Mouse (Mus musculus): ENCODE data around the gene Osbpl6. TPM values are rescaled to one million over a fixed set of nuclear protein-coding genes. Genes with fewer than 3 reads are reported as not detected.

Osbpl6 gene
- total and polyA plus RNA-seq, 3 experiments = 0.04 TPM; not detected in 2

- H3K4me3 ChIP-seq (ENCODE audit: control insufficient read depth in 1 of 2, insufficient read depth in 1 of 2, low read depth in 2 of 2, low read length in 2 of 2) = no peak overlapping the region
Observed at GRCm38 (mm10) chr2:76549316-76549715, 143.0 kb downstream of the Osbpl6 start.

GRCm38 (mm10) chr2:76555852-76556558 is 149.7 kb downstream of the Osbpl6 start:
- Histone ChIP-seq H3K79me2 (ENCODE audit: control insufficient read depth, insufficient read depth, low read length, poor library complexity) (no peaks in the 10 kb centered on the region), H3K27me3 (ENCODE audit: control insufficient read depth in 1 of 2, insufficient read depth in 2 of 2, low read length in 2 of 2) (no peaks in the 10 kb centered on the region; a peak in 1 of 4 replicates), H3K4me3 (ENCODE audit: control insufficient read depth in 1 of 2, insufficient read depth in 1 of 2, low read depth in 2 of 2, low read length in 2 of 2) (no peak overlapping the region), H3K36me3 (ENCODE audit: control insufficient read depth in 1 of 2, insufficient read depth in 2 of 2, low read length in 2 of 2) (no peaks in the 10 kb centered on the region), H3K4me1 (ENCODE audit: control insufficient read depth in 1 of 2, insufficient read depth in 2 of 2, low read length in 2 of 2) (no peaks in the 10 kb centered on the region), H3K27ac (ENCODE audit: control insufficient read depth, low read depth, low read length) (no peak overlapping the region), H3K9me3 (replicated peaks; ENCODE audit: insufficient read depth, low read length) (no peaks in the 10 kb centered on the region), H3K9ac (ENCODE audit: control insufficient read depth, low read depth, low read length, poor library complexity, severe bottlenecking) (no peak overlapping the region)
- TF ChIP-seq UBTF (IDR thresholded peaks at IDR 0.05; ENCODE audit: borderline replicate concordance, insufficient read depth, low read depth, low read length) (no peak), E2F4 (IDR thresholded peaks at IDR 0.05; ENCODE audit: borderline replicate concordance, low read depth, low read length) (no peak), MYB (IDR thresholded peaks at IDR 0.05; ENCODE audit: low read depth, low read length) (no peak), ETS1 (IDR thresholded peaks at IDR 0.05; ENCODE audit: low read depth, low read length) (no peak), POLR2AphosphoS2 (IDR thresholded peaks at IDR 0.05; ENCODE audit: low read length) (no peak), CHD2 (IDR thresholded peaks at IDR 0.05; ENCODE audit: low read length) (no peak), SIN3A (IDR thresholded peaks at IDR 0.05; ENCODE audit: low read length) (no peak), ZKSCAN1 (IDR thresholded peaks at IDR 0.05; ENCODE audit: low read depth, low read length) (no peak), SMC3 (IDR thresholded peaks at IDR 0.05; ENCODE audit: low read depth, low read length) (no peak), MYC (IDR thresholded peaks at IDR 0.05; ENCODE audit: low read depth, low read length) (no peak), POLR2AphosphoS5 (IDR thresholded peaks at IDR 0.05; ENCODE audit: borderline replicate concordance, low read depth, low read length) (no peak)
- DNase-seq (ENCODE audit: low read depth, low spot score) = no peak

More at GRCm38 (mm10) chr2:76549316-76549715, 143.0 kb downstream of the Osbpl6 start:
- H3K27ac ChIP-seq (ENCODE audit: control insufficient read depth, low read depth, low read length) = no peak overlapping the region
- no peaks in the 10 kb centered on the region for H3K79me2 ChIP-seq (ENCODE audit: control insufficient read depth, insufficient read depth, low read length, poor library complexity)
- no peaks in the 10 kb centered on the region for H3K27me3 ChIP-seq (ENCODE audit: control insufficient read depth in 1 of 2, insufficient read depth in 2 of 2, low read length in 2 of 2)
- TF ChIP-seq ETS1 (IDR thresholded peaks at IDR 0.05; ENCODE audit: low read depth, low read length) (no peak), KAT2A (conservative IDR thresholded peaks at IDR 0.05; ENCODE audit: low read depth, low read length) (no peak), JUND (IDR thresholded peaks at IDR 0.05; ENCODE audit: low read depth, low read length) (no peak), CHD1 (IDR thresholded peaks at IDR 0.05; ENCODE audit: low read depth, low read length) (no peak), GABPA (IDR thresholded peaks at IDR 0.05; ENCODE audit: low read depth, low read length) (no peak), RAD21 (IDR thresholded peaks at IDR 0.05; ENCODE audit: low read depth, low read length) (no peak)
- no peaks in the 10 kb centered on the region for H3K9me3 ChIP-seq (replicated peaks; ENCODE audit: insufficient read depth, low read length)
- no peak overlapping the region for H3K9ac ChIP-seq (ENCODE audit: control insufficient read depth, low read depth, low read length, poor library complexity, severe bottlenecking)
- DNase-seq (ENCODE audit: low read depth, low spot score) = no peak
- H3K36me3 ChIP-seq (ENCODE audit: control insufficient read depth in 1 of 2, insufficient read depth in 2 of 2, low read length in 2 of 2) = no peaks in the 10 kb centered on the region
- H3K4me1 ChIP-seq (ENCODE audit: control insufficient read depth in 1 of 2, insufficient read depth in 2 of 2, low read length in 2 of 2) = no peaks in the 10 kb centered on the region

Data from MEL (cell line).